Mouse (Mus musculus): Measurements from ENCODE around the gene Rasl10b. TPM values are rescaled to one million over a fixed set of nuclear protein-coding genes. Genes with fewer than 3 reads are reported as not detected.

The Rasl10b gene
- total RNA-seq (2021) = under 1 TPM; 0.37 to 0.43 TPM
- long read RNA-seq, experiment 1, partial matches to known transcripts = 0 of 1 reads
- long read RNA-seq, experiment 1, other reads (novel, unspliced or antisense) = 1 of 1 reads
- long read RNA-seq, experiment 2 = 0 reads

DNA sequence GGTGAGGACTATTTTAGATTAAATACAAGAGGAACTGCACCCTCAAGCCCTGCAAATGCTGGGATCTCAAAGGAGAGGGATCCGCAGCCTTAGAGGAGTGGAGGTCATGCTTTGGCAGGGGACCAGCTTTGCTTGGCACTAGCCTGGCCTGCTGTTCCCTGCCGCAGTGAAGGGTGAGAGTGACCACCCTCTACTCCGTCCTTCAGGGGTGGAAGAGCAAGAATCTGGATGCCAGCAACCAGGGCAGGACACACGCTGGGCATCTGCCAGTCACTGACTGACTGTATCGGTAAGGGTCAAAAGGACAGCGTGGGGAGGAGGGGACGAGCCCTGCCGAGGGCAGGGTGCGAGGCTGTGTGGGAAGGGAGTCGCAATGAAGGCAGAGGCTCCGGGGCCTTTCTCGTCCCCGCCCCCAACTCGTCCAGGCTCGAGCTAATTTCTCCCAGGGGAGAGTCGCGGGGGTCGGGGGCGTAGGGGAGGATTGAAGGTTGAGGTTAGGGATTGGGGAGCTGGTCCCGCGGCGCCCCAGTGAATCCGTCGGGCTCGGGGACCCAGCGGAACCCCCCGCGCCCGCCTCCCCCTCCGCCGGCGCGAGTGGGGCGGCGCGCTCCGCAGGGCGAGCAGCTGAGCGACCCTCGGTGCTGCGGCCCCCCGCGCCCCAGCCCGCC, at the start of gene Rasl10b:
Gene Rasl10b, plus strand, starts transcription at position 51 of the 668 bp plus-strand sequence.
- no peak for DNase-seq

DNA sequence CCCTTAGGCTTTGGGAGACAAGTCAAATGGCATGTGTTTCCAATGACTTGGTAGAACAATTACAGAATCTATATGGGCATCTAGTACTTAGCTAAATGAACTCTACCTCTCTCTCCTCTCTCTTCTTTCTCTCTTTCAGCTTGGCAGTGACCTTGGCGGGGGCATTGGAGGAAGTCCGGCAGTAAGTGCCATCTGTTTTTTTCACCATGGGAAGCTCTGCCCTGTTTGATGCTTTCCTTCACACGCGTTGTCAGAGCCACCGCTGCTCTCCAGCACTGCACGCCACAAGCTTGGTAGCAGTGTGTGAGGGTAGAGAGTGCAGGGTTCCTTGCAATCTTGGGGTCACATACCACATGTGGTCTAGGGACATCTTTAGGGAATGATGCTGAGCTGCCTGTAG, 44.3 kb upstream of the Rasl10b start:
- intact Hi-C loops (cut with DNase I) = no loop called here
- DNase-seq = no peak

More for the DNA sequence above, at the start of gene Rasl10b:
- intact Hi-C loops (cut with DNase I) = no loop called here

DNA sequence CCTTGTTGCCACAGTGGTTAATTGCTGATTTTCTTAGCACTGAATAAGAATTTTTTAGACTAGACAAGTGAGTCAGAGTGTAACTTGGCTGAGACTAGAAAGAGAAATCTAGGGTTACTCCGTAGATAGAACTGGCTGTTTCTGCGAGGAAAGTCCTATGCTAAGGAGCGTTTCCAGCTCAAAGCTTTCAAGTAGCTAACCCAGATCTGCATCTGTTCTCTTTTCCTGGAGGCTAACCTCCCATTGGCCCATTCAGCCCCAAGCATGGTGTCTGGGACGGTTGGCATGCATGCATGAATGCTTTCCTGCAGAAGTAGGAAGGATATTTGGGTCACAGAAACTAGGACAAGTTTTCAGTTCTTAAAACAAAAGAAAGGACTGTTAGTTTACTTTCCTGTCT, 37.7 kb upstream of the Rasl10b start:
- intact Hi-C loops (cut with DNase I) = no loop called here
- DNase-seq = no peak

- intact Hi-C loops (cut with DNase I) = no loop called here
- no peak for DNase-seq
Observed at GRCm38 (mm10) chr11:83379745-83380341, 29.1 kb upstream of the Rasl10b start.

GRCm38 (mm10) chr11:83382876-83383531, 25.9 kb upstream of the Rasl10b start:
- no peak for DNase-seq
- intact Hi-C loops (cut with DNase I) = no loop called here

DNA sequence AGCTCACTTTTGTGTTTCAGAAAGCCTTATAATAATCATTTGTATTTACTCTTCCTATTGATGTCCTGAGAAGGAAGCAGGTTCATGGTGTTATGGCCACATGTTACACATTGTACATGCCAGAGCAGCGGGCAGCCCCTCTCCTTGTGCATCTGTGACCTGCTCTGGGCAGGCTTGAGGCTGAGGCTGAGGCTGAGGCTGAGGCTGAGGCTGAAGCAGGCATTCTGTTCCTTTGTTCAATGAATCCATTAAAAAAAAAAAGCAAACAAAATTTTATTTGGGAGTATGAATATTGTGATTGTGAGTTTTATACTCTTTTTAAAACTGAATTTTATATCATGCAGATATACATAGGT, 25.4 kb upstream of the Rasl10b start:
- intact Hi-C loops (cut with DNase I) = no loop called here
- DNase-seq = no peak

- intact Hi-C loops (cut with DNase I) = no loop called here
- no peak for DNase-seq
Observed at GRCm38 (mm10) chr11:83393062-83393461, 15.9 kb upstream of the Rasl10b start.

GRCm38 (mm10) chr11:83394802-83395439, 14.0 kb upstream of the Rasl10b start:
- no peak for DNase-seq
- intact Hi-C loops (cut with DNase I) = no loop called here

DNA sequence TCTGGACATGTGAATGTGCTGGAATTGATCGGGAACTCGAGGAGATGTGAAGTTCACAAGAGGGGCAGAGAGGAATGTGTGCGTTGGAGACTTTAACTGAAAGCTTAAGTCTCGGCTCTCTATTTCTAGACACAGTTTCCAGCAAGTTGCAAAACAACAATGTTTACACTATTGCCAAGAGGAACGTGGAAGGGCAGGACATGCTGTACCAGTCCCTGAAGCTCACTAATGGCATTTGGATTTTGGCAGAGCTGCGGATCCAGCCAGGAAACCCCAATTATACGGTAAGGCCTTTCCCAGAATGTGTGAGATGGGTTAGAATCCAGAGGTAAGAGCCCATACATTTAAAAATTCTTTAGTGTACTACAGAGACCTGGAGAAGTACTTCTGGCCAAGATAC, 11.3 kb upstream of the Rasl10b start:
- intact Hi-C loops (cut with DNase I) = no loop called here

DNA sequence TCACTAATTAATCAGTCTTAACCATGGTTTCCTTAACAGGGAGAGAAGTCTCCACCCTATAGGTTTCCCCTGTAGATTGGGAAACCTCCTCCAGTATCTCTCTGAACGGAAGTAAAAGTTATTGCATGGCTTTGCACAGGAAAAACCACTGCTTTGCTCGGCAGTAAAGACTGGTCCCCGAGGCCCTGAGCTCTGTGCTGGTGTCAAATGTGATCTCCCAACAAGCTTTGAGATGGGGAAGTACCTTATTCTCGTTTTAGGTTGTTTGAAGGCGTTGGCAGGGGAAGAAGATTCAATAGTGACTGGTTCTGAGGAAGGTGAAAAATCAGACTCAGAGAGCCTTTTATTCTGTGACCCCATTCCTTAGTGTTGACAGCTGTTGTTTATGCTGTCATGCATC, 10.2 kb upstream of the Rasl10b start:
- DNase-seq = no peak
- intact Hi-C loops (cut with DNase I) = no loop called here

More for the DNA sequence above, 11.3 kb upstream of the Rasl10b start:
- no peak for DNase-seq

GRCm38 (mm10) chr11:83403787-83404186, 5.2 kb upstream of the Rasl10b start:
- intact Hi-C loops (cut with DNase I) = no loop called here
- DNase-seq = no peak

DNA sequence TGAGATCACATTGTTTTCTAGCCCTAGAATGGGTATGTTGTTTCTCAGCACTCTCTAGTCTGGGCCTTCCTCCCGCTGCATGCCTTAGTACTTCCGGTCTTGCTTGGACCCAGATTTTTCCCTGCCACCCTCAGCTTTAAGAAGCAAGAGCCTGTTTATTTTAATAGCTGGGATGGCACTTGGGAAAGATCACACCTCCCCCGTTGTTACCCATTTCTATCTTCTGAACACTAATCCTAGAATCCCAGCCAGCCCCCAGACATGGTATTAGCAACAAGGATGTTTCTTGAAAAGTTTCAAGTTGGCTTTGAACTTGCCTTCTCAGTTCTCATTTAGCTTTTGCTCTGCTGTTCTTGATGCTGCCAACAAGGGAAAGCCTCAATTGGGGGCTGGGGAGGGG, 2.5 kb upstream of the Rasl10b start:
- DNase-seq = no peak
- intact Hi-C loops (cut with DNase I) = no loop called here

- no peak for DNase-seq
- intact Hi-C loops (cut with DNase I) = no loop called here
Observed at GRCm38 (mm10) chr11:83408242-83408641, 695 bp upstream of the Rasl10b start.

GRCm38 (mm10) chr11:83409792-83410291, 905 bp downstream of the Rasl10b start:
- intact Hi-C loops (cut with DNase I) = no loop called here
- no peak for DNase-seq

GRCm38 (mm10) chr11:83410510-83410909, 1.6 kb downstream of the Rasl10b start:
- intact Hi-C loops (cut with DNase I) = no loop called here
- DNase-seq = no peak

DNA sequence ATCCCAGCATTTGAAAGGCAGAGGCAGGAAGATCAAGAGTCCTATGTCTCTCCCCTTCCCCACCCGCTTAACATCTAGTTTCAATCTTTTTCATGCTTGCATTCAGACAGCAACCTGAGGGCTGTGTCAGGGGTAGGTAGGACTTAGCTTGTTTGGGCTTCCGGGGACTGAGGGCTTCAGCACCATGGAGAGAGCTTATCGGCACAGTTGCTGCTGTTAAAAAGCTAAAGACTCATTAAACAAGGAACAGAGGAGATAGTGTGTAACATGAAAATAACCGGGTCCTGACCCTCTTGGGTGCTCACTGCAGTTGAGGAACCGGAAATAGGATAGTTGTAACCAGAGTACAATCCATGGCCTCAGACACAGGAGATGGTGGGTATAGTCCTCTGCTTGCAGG, 8.1 kb downstream of the Rasl10b start:
- no peak for DNase-seq
- intact Hi-C loops (cut with DNase I) = no loop called here

- intact Hi-C loops (cut with DNase I) = no loop called here
- DNase-seq = no peak
Observed at GRCm38 (mm10) chr11:83417708-83418107, 8.8 kb downstream of the Rasl10b start.

- intact Hi-C loops (cut with DNase I) = no loop called here
- no peak for DNase-seq
Observed at GRCm38 (mm10) chr11:83418566-83418965, 9.6 kb downstream of the Rasl10b start.

GRCm38 (mm10) chr11:83420338-83420737, 11.4 kb downstream of the Rasl10b start:
- DNase-seq = no peak
- intact Hi-C loops (cut with DNase I) = loop anchor here (10.0 kb wide), 1 partner anchor 366 kb away; no protein-coding TSS in a partner anchor

- intact Hi-C loops (cut with DNase I) = loop anchor here (10.0 kb wide), 1 partner anchor 367 kb away; no protein-coding TSS in a partner anchor
- peak in 1 of 2 experiments; percentile 52 for DNase-seq
Observed at GRCm38 (mm10) chr11:83421305-83421704, 12.4 kb downstream of the Rasl10b start.

DNA sequence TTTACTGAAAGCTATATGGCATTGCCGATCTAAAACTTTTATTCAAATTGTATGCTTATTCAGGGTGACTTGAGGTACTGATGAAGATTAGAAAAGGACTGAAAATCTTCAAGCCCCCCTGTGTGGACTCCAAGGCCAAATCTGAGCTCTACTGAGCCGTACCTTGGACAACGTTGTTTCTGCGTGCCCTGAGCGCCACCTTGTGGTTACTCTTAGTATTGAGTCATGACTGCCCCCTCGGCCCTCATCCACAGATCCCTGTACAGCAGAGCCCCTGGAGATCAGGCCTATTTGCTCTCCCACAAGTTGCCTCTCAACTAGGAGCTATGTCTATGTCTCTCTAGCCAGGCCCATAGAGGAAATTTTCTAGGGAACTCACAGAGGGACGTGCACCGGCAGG, 15.7 kb downstream of the Rasl10b start:
- DNase-seq = peak; percentile 43 to 55
- intact Hi-C loops (cut with DNase I) = loop anchor here (2.0 to 10.0 kb wide), 3 partner anchors 68 to 370 kb away; no protein-coding TSS in a partner anchor

Measured in gastrocnemius, postnatal 36 days (tissue).